Mouse (Mus musculus): Measurements from ENCODE around the gene Arhgef28. TPM values are rescaled to one million over a fixed set of nuclear protein-coding genes. Genes with fewer than 3 reads are reported as not detected.
A peak's percentile ranks its signal among the peaks of the same experiment; 100 is the strongest.

The Arhgef28 gene
- polyA plus RNA-seq, 1 experiment = 6.7 TPM

GRCm38 (mm10) chr13:98192596-98192995 is 13.6 kb downstream of the Arhgef28 start:
- Histone ChIP-seq H3K27ac (ENCODE audit: insufficient read depth, low read length) (no peak overlapping the region), H3K36me3 (ENCODE audit: control insufficient read depth, insufficient read depth, low read length, poor library complexity, severe bottlenecking) (no peaks in the 10 kb centered on the region), H3K9ac (ENCODE audit: low read depth, poor library complexity, severe bottlenecking) (no peak overlapping the region), H3K4me3 (ENCODE audit: low read depth, low read length) (no peak overlapping the region), H3K9me3 (replicated peaks; ENCODE audit: control insufficient read depth, insufficient read depth, low read length, poor library complexity, severe bottlenecking) (no peaks in the 10 kb centered on the region), H3K4me1 (ENCODE audit: control insufficient read depth, insufficient read depth, low read length) (no peaks in the 10 kb centered on the region), H3K27me3 (ENCODE audit: control insufficient read depth, insufficient read depth, low read length, poor library complexity, severe bottlenecking) (no peaks in the 10 kb centered on the region)
- TF ChIP-seq EP300 (IDR thresholded peaks at IDR 0.05; ENCODE audit: insufficient read depth, low read depth, low read length) (no peak), CTCF (IDR thresholded peaks at IDR 0.05; ENCODE audit: low read depth, low read length) (no peak), POLR2A (IDR thresholded peaks at IDR 0.05; ENCODE audit: insufficient read depth, low read length) (no peak)

- H3K4me1 ChIP-seq (ENCODE audit: control insufficient read depth, insufficient read depth, low read length) = no peaks in the 10 kb centered on the region
- TF ChIP-seq CTCF (IDR thresholded peaks at IDR 0.05; ENCODE audit: low read depth, low read length) (no peak), EP300 (IDR thresholded peaks at IDR 0.05; ENCODE audit: insufficient read depth, low read depth, low read length) (no peak), POLR2A (IDR thresholded peaks at IDR 0.05; ENCODE audit: insufficient read depth, low read length) (no peak)
- no peak overlapping the region for H3K4me3 ChIP-seq (ENCODE audit: low read depth, low read length)
- H3K27ac ChIP-seq (ENCODE audit: insufficient read depth, low read length) = no peak overlapping the region
- H3K27me3 ChIP-seq (ENCODE audit: control insufficient read depth, insufficient read depth, low read length, poor library complexity, severe bottlenecking) = no peaks in the 10 kb centered on the region
- no peaks in the 10 kb centered on the region for H3K9me3 ChIP-seq (replicated peaks; ENCODE audit: control insufficient read depth, insufficient read depth, low read length, poor library complexity, severe bottlenecking)
- H3K36me3 ChIP-seq (ENCODE audit: control insufficient read depth, insufficient read depth, low read length, poor library complexity, severe bottlenecking) = no peaks in the 10 kb centered on the region
- no peak overlapping the region for H3K9ac ChIP-seq (ENCODE audit: low read depth, poor library complexity, severe bottlenecking)
Observed at GRCm38 (mm10) chr13:98188500-98188899, 17.7 kb downstream of the Arhgef28 start.

- H3K9me3 ChIP-seq (replicated peaks; ENCODE audit: control insufficient read depth, insufficient read depth, low read length, poor library complexity, severe bottlenecking) = no peaks in the 10 kb centered on the region
- H3K9ac ChIP-seq (ENCODE audit: low read depth, poor library complexity, severe bottlenecking) = no peak overlapping the region
- TF ChIP-seq EP300 (IDR thresholded peaks at IDR 0.05; ENCODE audit: insufficient read depth, low read depth, low read length) (no peak), CTCF (IDR thresholded peaks at IDR 0.05; ENCODE audit: low read depth, low read length) (no peak)
- H3K36me3 ChIP-seq (ENCODE audit: control insufficient read depth, insufficient read depth, low read length, poor library complexity, severe bottlenecking) = no peaks in the 10 kb centered on the region
- H3K27ac ChIP-seq (ENCODE audit: insufficient read depth, low read length) = no peak overlapping the region
- H3K4me3 ChIP-seq (ENCODE audit: low read depth, low read length) = no peak overlapping the region
- H3K4me1 ChIP-seq (ENCODE audit: control insufficient read depth, insufficient read depth, low read length) = no peaks in the 10 kb centered on the region
- H3K27me3 ChIP-seq (ENCODE audit: control insufficient read depth, insufficient read depth, low read length, poor library complexity, severe bottlenecking) = no peaks in the 10 kb centered on the region
Observed at GRCm38 (mm10) chr13:98187904-98188303, 18.3 kb downstream of the Arhgef28 start.

GRCm38 (mm10) chr13:98186179-98186578 is 20.1 kb downstream of the Arhgef28 start:
- no peak for TF ChIP-seq CTCF (IDR thresholded peaks at IDR 0.05; ENCODE audit: low read depth, low read length)
- TF ChIP-seq POLR2A (IDR thresholded peaks at IDR 0.05; ENCODE audit: insufficient read depth, low read length) = no peak
- no peak for TF ChIP-seq EP300 (IDR thresholded peaks at IDR 0.05; ENCODE audit: insufficient read depth, low read depth, low read length)
- Histone ChIP-seq H3K27me3 (ENCODE audit: control insufficient read depth, insufficient read depth, low read length, poor library complexity, severe bottlenecking) (no peaks in the 10 kb centered on the region), H3K4me3 (ENCODE audit: low read depth, low read length) (no peak overlapping the region), H3K27ac (ENCODE audit: insufficient read depth, low read length) (no peak overlapping the region), H3K9ac (ENCODE audit: low read depth, poor library complexity, severe bottlenecking) (no peak overlapping the region), H3K36me3 (ENCODE audit: control insufficient read depth, insufficient read depth, low read length, poor library complexity, severe bottlenecking) (no peaks in the 10 kb centered on the region), H3K9me3 (replicated peaks; ENCODE audit: control insufficient read depth, insufficient read depth, low read length, poor library complexity, severe bottlenecking) (no peaks in the 10 kb centered on the region), H3K4me1 (ENCODE audit: control insufficient read depth, insufficient read depth, low read length) (no peaks in the 10 kb centered on the region)

GRCm38 (mm10) chr13:98184632-98185031 is 21.6 kb downstream of the Arhgef28 start:
- H3K27me3 ChIP-seq (ENCODE audit: control insufficient read depth, insufficient read depth, low read length, poor library complexity, severe bottlenecking) = no peaks in the 10 kb centered on the region
- no peak for TF ChIP-seq CTCF (IDR thresholded peaks at IDR 0.05; ENCODE audit: low read depth, low read length)
- TF ChIP-seq EP300 (IDR thresholded peaks at IDR 0.05; ENCODE audit: insufficient read depth, low read depth, low read length) = 0 out of 2 replicates have a peak, but pooled peaks have one; percentile 21
- no peak overlapping the region for H3K9ac ChIP-seq (ENCODE audit: low read depth, poor library complexity, severe bottlenecking)
- no peak overlapping the region for H3K27ac ChIP-seq (ENCODE audit: insufficient read depth, low read length)
- no peaks in the 10 kb centered on the region for H3K4me1 ChIP-seq (ENCODE audit: control insufficient read depth, insufficient read depth, low read length)
- no peak overlapping the region for H3K4me3 ChIP-seq (ENCODE audit: low read depth, low read length)
- H3K36me3 ChIP-seq (ENCODE audit: control insufficient read depth, insufficient read depth, low read length, poor library complexity, severe bottlenecking) = no peaks in the 10 kb centered on the region
- no peaks in the 10 kb centered on the region for H3K9me3 ChIP-seq (replicated peaks; ENCODE audit: control insufficient read depth, insufficient read depth, low read length, poor library complexity, severe bottlenecking)

- TF ChIP-seq CTCF (IDR thresholded peaks at IDR 0.05; ENCODE audit: low read depth, low read length) (no peak), EP300 (IDR thresholded peaks at IDR 0.05; ENCODE audit: insufficient read depth, low read depth, low read length) (no peak), POLR2A (IDR thresholded peaks at IDR 0.05; ENCODE audit: insufficient read depth, low read length) (no peak)
- H3K9me3 ChIP-seq (replicated peaks; ENCODE audit: control insufficient read depth, insufficient read depth, low read length, poor library complexity, severe bottlenecking) = no peaks in the 10 kb centered on the region
- H3K4me1 ChIP-seq (ENCODE audit: control insufficient read depth, insufficient read depth, low read length) = no peaks in the 10 kb centered on the region
- no peaks in the 10 kb centered on the region for H3K27me3 ChIP-seq (ENCODE audit: control insufficient read depth, insufficient read depth, low read length, poor library complexity, severe bottlenecking)
- H3K4me3 ChIP-seq (ENCODE audit: low read depth, low read length) = no peak overlapping the region
- no peak overlapping the region for H3K9ac ChIP-seq (ENCODE audit: low read depth, poor library complexity, severe bottlenecking)
- H3K27ac ChIP-seq (ENCODE audit: insufficient read depth, low read length) = no peak overlapping the region
- no peaks in the 10 kb centered on the region for H3K36me3 ChIP-seq (ENCODE audit: control insufficient read depth, insufficient read depth, low read length, poor library complexity, severe bottlenecking)
Observed at GRCm38 (mm10) chr13:98183157-98183878, 22.9 kb downstream of the Arhgef28 start.
